Comparison of ENCODE assay signal across 8 mouse cellular contexts in the genomic region with DNA sequence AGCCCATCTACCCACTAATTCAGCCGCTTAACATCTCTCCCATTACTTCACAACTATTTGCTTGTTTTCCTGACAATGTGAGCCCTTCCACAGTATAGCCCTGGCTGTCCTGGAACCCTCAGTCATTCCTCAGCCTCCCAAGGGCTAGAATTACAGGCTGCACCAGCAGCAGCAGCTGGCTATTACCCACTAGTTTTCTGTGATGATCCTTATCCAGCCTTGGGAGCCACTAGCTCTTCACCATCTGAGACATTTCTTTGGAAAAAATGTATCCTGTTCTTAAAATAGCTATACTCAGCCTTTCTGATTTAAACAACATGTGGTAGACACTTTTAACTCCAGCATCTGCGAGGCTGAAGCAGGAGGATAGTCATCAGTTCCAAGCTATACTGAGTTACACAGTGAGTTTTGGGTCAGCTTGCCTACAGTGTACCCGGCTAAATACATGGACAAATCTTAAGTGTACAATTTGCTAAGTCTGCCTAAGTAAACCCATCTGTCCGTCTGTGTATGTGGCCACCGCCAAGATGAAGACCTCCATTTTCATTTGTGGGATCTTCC. TPM values are rescaled to one million over a fixed set of nuclear protein-coding genes. Genes with fewer than 3 reads are reported as not detected.
DNase-seq lines count a peak whose midpoint lies in the region; ATAC-seq and TF ChIP-seq lines count a peak whose summit lies in the region.

No protein-coding gene starts in this region.

- H3K4me3 ChIP-seq in testis, adult 2 months (ENCODE audit: control insufficient read depth, low read depth, low read length), result peak overlapping the region; percentile 92; the same call in 1 of the 2 replicates
- H3K4me3 ChIP-seq in liver, embryonic 11.5 days (ENCODE audit: low read depth, low read length), result peak overlapping the region; percentile 86
- H3K4me3 ChIP-seq in stomach, postnatal 0 days (ENCODE audit: low read depth, low read length), result peak overlapping the region; percentile 78

- H3K4me2 ChIP-seq in liver, embryonic 11.5 days, result peak overlapping the region; percentile 75
- H3K4me2 ChIP-seq in stomach, postnatal 0 days (replicated peaks; ENCODE audit: low read depth), result peak overlapping the region; percentile 80

- no peak for TF ChIP-seq EP300 in stomach, postnatal 0 days (optimal IDR thresholded peaks at IDR 0.05)

- WGBS in liver, embryonic 11.5 days, result 48% methylated on average over 5 of the region's 5 CpGs
- WGBS in stomach, postnatal 0 days, result 38% methylated on average over 5 of the region's 5 CpGs

- no peak for TF ChIP-seq CTCF in testis, adult 2 months (IDR thresholded peaks at IDR 0.05; ENCODE audit: control insufficient read depth, insufficient read depth, insufficient replicate concordance, low read depth, low read length)
- TF ChIP-seq CTCF in stomach, postnatal 0 days (IDR thresholded peaks at IDR 0.05; ENCODE audit: low read depth), result no peak

- 0 out of 2 replicates have a peak overlapping the region, but pooled peaks have one; percentile 23 for H3K9ac ChIP-seq in liver, embryonic 11.5 days (ENCODE audit: low read depth, low read length)
- H3K9ac ChIP-seq in stomach, postnatal 0 days (ENCODE audit: low read length), result no peak overlapping the region

- peak; percentile 62 for ATAC-seq in frontal cortex, adult (ENCODE audit: low TSS enrichment)
- ATAC-seq in liver, embryonic 11.5 days (replicated peaks; ENCODE audit: low FRiP score), result no peak
- no peak for ATAC-seq in stomach, postnatal 0 days (ENCODE audit: low FRiP score, low TSS enrichment)

- H3K9me3 ChIP-seq in liver, embryonic 11.5 days (ENCODE audit: control insufficient read depth, low read length), result no peaks in the 10 kb centered on the region
- H3K9me3 ChIP-seq in stomach, postnatal 0 days (ENCODE audit: control insufficient read depth, low read length), result no peaks in the 10 kb centered on the region

- no peak for TF ChIP-seq POLR2A in testis, adult 2 months (IDR thresholded peaks at IDR 0.05; ENCODE audit: control insufficient read depth, low read depth, low read length)

- no peaks in the 10 kb centered on the region for H3K27me3 ChIP-seq in testis, adult 2 months (ENCODE audit: control insufficient read depth, insufficient read depth, low read length)
- no peaks in the 10 kb centered on the region for H3K27me3 ChIP-seq in liver, embryonic 11.5 days (replicated peaks; ENCODE audit: control insufficient read depth, insufficient read depth, low read length)
- H3K27me3 ChIP-seq in stomach, postnatal 0 days (ENCODE audit: control insufficient read depth, insufficient read depth, low read length), result no peaks in the 10 kb centered on the region

- peaks cover 5% of the 10 kb centered on the region for H3K4me1 ChIP-seq in testis, adult 2 months (ENCODE audit: control insufficient read depth, insufficient read depth, low read length)
- peaks cover 16% of the 10 kb centered on the region for H3K4me1 ChIP-seq in liver, embryonic 11.5 days (replicated peaks; ENCODE audit: control insufficient read depth, insufficient read depth, low read length)
- peaks cover 3% of the 10 kb centered on the region; the same call in 1 of the 2 replicates for H3K4me1 ChIP-seq in stomach, postnatal 0 days (replicated peaks; ENCODE audit: control insufficient read depth, insufficient read depth)

- peak overlapping the region; percentile 82 for H3K27ac ChIP-seq in testis, adult 2 months (ENCODE audit: control insufficient read depth, insufficient read depth, low read depth, low read length)
- H3K27ac ChIP-seq in liver, embryonic 11.5 days (ENCODE audit: low read depth, low read length), result peak overlapping the region; percentile 59
- peak overlapping the region; percentile 94 for H3K27ac ChIP-seq in stomach, postnatal 0 days (replicated peaks)

- DNase-seq in frontal cortex, postnatal 25 days (ENCODE audit: low spot score in 2 of 2), result no peak
- DNase-seq in testis, postnatal 10 days (ENCODE audit: low spot score), result no peak
- no peak for DNase-seq in liver, embryonic 11.5 days (ENCODE audit: low spot score)
- DNase-seq in stomach, postnatal 0 days (ENCODE audit: low spot score), result no peak
- DNase-seq in adrenal gland, adult 18-20 months (ENCODE audit: low spot score in 2 of 2), result no peak
- no peak for DNase-seq in gastrocnemius, adult 8-10 months (ENCODE audit: low spot score in 2 of 2)

- H3K36me3 ChIP-seq in testis, adult 2 months (ENCODE audit: control insufficient read depth, insufficient read depth, low read length), result no peaks in the 10 kb centered on the region
- peaks cover 7% of the 10 kb centered on the region; the same call in 1 of the 2 replicates for H3K36me3 ChIP-seq in liver, embryonic 11.5 days (ENCODE audit: control insufficient read depth, insufficient read depth, low read length)
- 0 out of 2 replicates have a peak, but pooled peaks cover 2% of the 10 kb centered on the region for H3K36me3 ChIP-seq in stomach, postnatal 0 days (ENCODE audit: control insufficient read depth, insufficient read depth, low read length)

RNA-seq across cellular contexts. Expression of a gene that starts 0.7 kb away (rescaled TPM):
- 54.5 and 57.4 TPM in 2 replicates for polyA plus RNA-seq in testis, adult 2 months (2012; rRNA removed)
- 41.4 and 43.0 TPM in 2 replicates for polyA plus RNA-seq in liver, embryonic 11.5 days (2014; fragmentation: Nextera tagmentation; extraction: Ambion mirVana)
- 20.2 and 21.4 TPM in 2 replicates for polyA plus RNA-seq in stomach, postnatal 0 days (2015; fragmentation: Nextera tagmentation; extraction: Ambion mirVana)
- 10 to 100 TPM; 34.7 to 52.2 TPM for total RNA-seq in adrenal gland, adult 18-20 months (2021)
- 10 to 100 TPM; 15.6 to 18.7 (median 16.5) TPM for total RNA-seq in gastrocnemius, adult 8-10 months (2022)

RNA-seq across cellular contexts. Expression of a gene that starts 17.0 kb away (rescaled TPM):
- polyA plus RNA-seq in testis, adult 2 months (2012; rRNA removed), result not detected in 2 replicates
- not detected in 2 replicates for polyA plus RNA-seq in liver, embryonic 11.5 days (2014; fragmentation: Nextera tagmentation; extraction: Ambion mirVana)
- polyA plus RNA-seq in stomach, postnatal 0 days (2015; fragmentation: Nextera tagmentation; extraction: Ambion mirVana), result not detected in 2 replicates
- total RNA-seq in adrenal gland, adult 18-20 months (2021), result not detected
- not detected for total RNA-seq in gastrocnemius, adult 8-10 months (2022)

RNA-seq across cellular contexts. Expression of a gene that starts 42.2 kb away (rescaled TPM):
- polyA plus RNA-seq in testis, adult 2 months (2012; rRNA removed), result 21.7 and 23.4 TPM in 2 replicates
- polyA plus RNA-seq in liver, embryonic 11.5 days (2014; fragmentation: Nextera tagmentation; extraction: Ambion mirVana), result 25.6 and 30.7 TPM in 2 replicates
- 11.7 and 13.4 TPM in 2 replicates for polyA plus RNA-seq in stomach, postnatal 0 days (2015; fragmentation: Nextera tagmentation; extraction: Ambion mirVana)
- total RNA-seq in adrenal gland, adult 18-20 months (2021), result 10 to 100 TPM; 49.5 to 60.5 TPM
- 10 to 100 TPM; 45.9 to 59.7 (median 51.7) TPM for total RNA-seq in gastrocnemius, adult 8-10 months (2022)
